Mouse (Mus musculus) neutrophil, adult 5-6 weeks (primary cell): ENCODE results near the gene Gcnt4. TPM values are rescaled to one million over a fixed set of nuclear protein-coding genes. Genes with fewer than 3 reads are reported as not detected.
"Not testable (repeated sequence)": the region's sequence is repeated elsewhere in the genome, so short reads cannot be mapped to it uniquely, and the experiment has no call there.

ENCODE experiments used
- ATAC-seq: fragments of 151-379, 151-347 bp; 2 replicates; pipeline ENCODE4 v1.8.0; 2017; ENCODE audit warnings: mild to moderate bottlenecking, moderate TSS enrichment; ENCODE audit not compliant: insufficient number of reproducible peaks, poor library complexity, low FRiP score, severe bottlenecking; ENCODE audit errors: extremely low read depth
- total RNA-seq: library from RNA; stranded (forward); fragments of 200-1000 nt; gene quantifications from 2 replicates; pipeline ENCODE4 v1.2.3, GENCODE M21; 2017

The Gcnt4 gene
- not detected in 2 replicates for total RNA-seq

- no peak for ATAC-seq
Measured at GRCm38 (mm10) chr13:96923999-96924961, at the start of gene Gcnt4. Gene Gcnt4, plus strand, starts transcription at chr13:96924689.

- ATAC-seq = no peak
Measured at GRCm38 (mm10) chr13:96878220-96879057, 46.0 kb upstream of the Gcnt4 start.

GRCm38 (mm10) chr13:96884534-96884933 is 40.0 kb upstream of the Gcnt4 start:
- no peak for ATAC-seq

GRCm38 (mm10) chr13:96889985-96890384 is 34.5 kb upstream of the Gcnt4 start:
- ATAC-seq = no peak

GRCm38 (mm10) chr13:96895144-96895543 is 29.3 kb upstream of the Gcnt4 start:
- ATAC-seq = no peak

- no peak for ATAC-seq
Measured at GRCm38 (mm10) chr13:96906717-96907116, 17.8 kb upstream of the Gcnt4 start.

GRCm38 (mm10) chr13:96911202-96911601 is 13.3 kb upstream of the Gcnt4 start:
- ATAC-seq = no peak

- not testable (repeated sequence) for ATAC-seq
Measured at GRCm38 (mm10) chr13:96923134-96923533, 1.4 kb upstream of the Gcnt4 start.

GRCm38 (mm10) chr13:96924985-96925745 is 676 bp downstream of the Gcnt4 start:
- no peak for ATAC-seq

- no peak for ATAC-seq
Measured at GRCm38 (mm10) chr13:96925991-96926725, 1.7 kb downstream of the Gcnt4 start.

GRCm38 (mm10) chr13:96927781-96928180 is 3.3 kb downstream of the Gcnt4 start:
- ATAC-seq = no peak

GRCm38 (mm10) chr13:96928432-96929039 is 4.0 kb downstream of the Gcnt4 start:
- ATAC-seq = no peak

GRCm38 (mm10) chr13:96932745-96933144 is 8.3 kb downstream of the Gcnt4 start:
- no peak for ATAC-seq

GRCm38 (mm10) chr13:96933367-96933766 is 8.9 kb downstream of the Gcnt4 start:
- ATAC-seq = no peak

- ATAC-seq = no peak
Measured at GRCm38 (mm10) chr13:96936173-96936777, 11.8 kb downstream of the Gcnt4 start.

- no peak for ATAC-seq
Measured at GRCm38 (mm10) chr13:96937059-96937558, 12.6 kb downstream of the Gcnt4 start.

GRCm38 (mm10) chr13:96939680-96940079 is 15.2 kb downstream of the Gcnt4 start:
- ATAC-seq = no peak
